Mouse (Mus musculus): ENCODE data around the gene Snap25. TPM values are rescaled to one million over a fixed set of nuclear protein-coding genes. Genes with fewer than 3 reads are reported as not detected.

Snap25 gene
- total and polyA plus RNA-seq, 2 experiments, result 0.09 TPM; not detected in 1

DNA sequence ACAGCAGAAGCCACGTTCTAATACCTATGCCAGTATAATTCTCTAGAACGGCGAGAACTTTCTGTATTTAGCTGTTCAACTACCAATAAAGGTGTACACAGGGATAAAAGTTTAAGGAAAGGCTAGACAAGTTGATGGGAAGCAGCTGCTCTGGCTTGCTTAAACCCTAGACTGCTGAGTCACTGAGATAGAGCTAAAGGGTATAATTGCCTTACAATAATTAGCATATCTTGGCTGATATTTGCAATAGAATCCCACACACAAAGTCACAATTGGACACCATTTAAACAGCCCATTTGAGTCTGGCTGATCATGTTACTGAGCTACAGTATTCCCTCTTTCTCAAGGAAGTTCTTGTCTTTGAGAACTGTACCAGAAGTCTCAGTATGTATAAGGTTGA, 65.4 kb downstream of the Snap25 start:
- no peaks in the 10 kb centered on the region for H3K79me2 ChIP-seq (ENCODE audit: control insufficient read depth, insufficient read depth, low read length)
- no peaks in the 10 kb centered on the region for H3K36me3 ChIP-seq (ENCODE audit: control insufficient read depth, insufficient read depth, low read length)
- H3K4me3 ChIP-seq (ENCODE audit: insufficient read depth, low read depth, low read length), result no peak overlapping the region
- no peak overlapping the region for H3K9ac ChIP-seq (ENCODE audit: low read depth, low read length)
- no peaks in the 10 kb centered on the region for H3K4me1 ChIP-seq (ENCODE audit: control insufficient read depth, insufficient read depth, low read length)
- 84% methylated on average over 3 of the region's 3 CpGs for WGBS
- H3K27ac ChIP-seq (replicated peaks; ENCODE audit: insufficient read depth, low read depth, low read length), result no peak overlapping the region
- H3K27me3 ChIP-seq (ENCODE audit: control insufficient read depth, insufficient read depth, low read length), result no peaks in the 10 kb centered on the region
- DNase-seq (ENCODE audit: extremely low read depth, low read depth, low spot score), result no peak
- TF ChIP-seq CTCF (IDR thresholded peaks at IDR 0.05; ENCODE audit: low read depth, low read length) (no peak), POLR2A (IDR thresholded peaks at IDR 0.05; ENCODE audit: extremely low read depth, insufficient read depth, low read length) (no peak)

DNA sequence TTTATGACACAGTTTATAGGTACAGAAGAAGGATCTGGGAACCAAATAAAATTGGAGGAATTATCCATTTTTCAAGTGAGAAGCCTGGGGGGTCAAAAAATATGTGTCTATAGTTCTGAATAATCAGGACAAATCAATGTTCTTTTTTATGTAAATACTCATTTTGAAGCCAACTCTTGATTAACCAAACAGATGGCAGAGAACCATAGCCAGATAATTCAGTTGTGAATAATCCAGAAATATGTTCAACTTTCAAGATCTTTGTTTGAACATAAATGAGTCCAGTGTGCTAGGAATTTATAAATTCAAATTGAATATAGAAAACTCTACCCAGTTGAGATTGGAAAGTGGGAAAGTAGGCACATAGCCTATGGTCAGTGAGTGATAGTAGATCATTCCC, 67.0 kb downstream of the Snap25 start:
- TF ChIP-seq CTCF (IDR thresholded peaks at IDR 0.05; ENCODE audit: low read depth, low read length) (no peak), POLR2A (IDR thresholded peaks at IDR 0.05; ENCODE audit: extremely low read depth, insufficient read depth, low read length) (no peak)
- no peaks in the 10 kb centered on the region for H3K36me3 ChIP-seq (ENCODE audit: control insufficient read depth, insufficient read depth, low read length)

DNA sequence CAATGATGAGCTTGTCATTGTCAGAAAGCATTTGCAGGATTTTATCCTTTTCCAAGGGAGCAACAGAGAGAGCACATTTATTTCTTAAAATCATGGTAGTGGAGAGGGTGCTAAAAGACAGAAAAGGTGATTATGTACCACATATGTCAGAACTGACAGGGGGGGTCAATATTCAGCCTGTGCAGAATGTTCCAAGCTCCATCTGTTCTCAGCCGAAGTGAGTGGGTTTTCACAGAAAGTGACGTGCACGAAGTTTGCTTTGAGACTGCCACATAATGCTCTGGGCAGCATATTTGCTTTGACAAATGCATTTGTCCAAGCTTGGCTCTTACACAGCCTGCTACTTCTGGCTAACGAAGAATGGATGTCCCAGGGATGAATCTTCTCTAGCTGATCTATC, 71.1 kb downstream of the Snap25 start:
- no peaks in the 10 kb centered on the region for H3K79me2 ChIP-seq (ENCODE audit: control insufficient read depth, insufficient read depth, low read length)
- WGBS, result 79% methylated on average over 4 of the region's 4 CpGs
- H3K36me3 ChIP-seq (ENCODE audit: control insufficient read depth, insufficient read depth, low read length), result no peaks in the 10 kb centered on the region
- TF ChIP-seq CTCF (IDR thresholded peaks at IDR 0.05; ENCODE audit: low read depth, low read length), result no peak
- no peak for TF ChIP-seq POLR2A (IDR thresholded peaks at IDR 0.05; ENCODE audit: extremely low read depth, insufficient read depth, low read length)
- no peak overlapping the region for H3K9ac ChIP-seq (ENCODE audit: low read depth, low read length)
- no peaks in the 10 kb centered on the region for H3K4me1 ChIP-seq (ENCODE audit: control insufficient read depth, insufficient read depth, low read length)
- no peak overlapping the region for H3K4me3 ChIP-seq (ENCODE audit: insufficient read depth, low read depth, low read length)
- H3K27ac ChIP-seq (replicated peaks; ENCODE audit: insufficient read depth, low read depth, low read length), result no peak overlapping the region
- DNase-seq (ENCODE audit: extremely low read depth, low read depth, low spot score), result no peak
- no peaks in the 10 kb centered on the region for H3K27me3 ChIP-seq (ENCODE audit: control insufficient read depth, insufficient read depth, low read length)

More for the DNA sequence above, 67.0 kb downstream of the Snap25 start:
- H3K4me1 ChIP-seq (ENCODE audit: control insufficient read depth, insufficient read depth, low read length), result no peaks in the 10 kb centered on the region
- H3K4me3 ChIP-seq (ENCODE audit: insufficient read depth, low read depth, low read length), result no peak overlapping the region
- no peaks in the 10 kb centered on the region for H3K27me3 ChIP-seq (ENCODE audit: control insufficient read depth, insufficient read depth, low read length)
- no peak for DNase-seq (ENCODE audit: extremely low read depth, low read depth, low spot score)
- no peak overlapping the region for H3K9ac ChIP-seq (ENCODE audit: low read depth, low read length)
- H3K79me2 ChIP-seq (ENCODE audit: control insufficient read depth, insufficient read depth, low read length), result no peaks in the 10 kb centered on the region
- H3K27ac ChIP-seq (replicated peaks; ENCODE audit: insufficient read depth, low read depth, low read length), result no peak overlapping the region

DNA sequence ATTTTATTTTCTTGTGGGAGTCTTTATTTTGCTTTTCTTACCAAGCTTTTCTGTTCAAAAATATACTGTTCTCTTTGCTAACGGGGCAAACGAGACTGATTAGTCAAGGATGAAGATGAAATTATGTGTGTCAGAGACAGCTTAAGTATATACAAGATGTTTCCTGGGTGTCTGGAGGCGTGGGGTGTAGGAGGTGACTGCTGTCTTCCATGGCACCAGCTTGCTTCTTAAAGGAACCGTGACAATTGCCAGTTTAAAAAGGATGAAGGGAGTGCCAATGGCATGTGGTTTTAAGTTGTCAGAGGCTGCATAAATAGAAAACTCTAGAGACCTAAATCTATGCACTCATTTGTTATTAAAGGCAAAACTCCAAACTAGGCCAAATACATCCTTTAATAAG, 75.1 kb downstream of the Snap25 start:
- no peak for TF ChIP-seq CTCF (IDR thresholded peaks at IDR 0.05; ENCODE audit: low read depth, low read length)
- no peak for TF ChIP-seq POLR2A (IDR thresholded peaks at IDR 0.05; ENCODE audit: extremely low read depth, insufficient read depth, low read length)
- no peaks in the 10 kb centered on the region for H3K27me3 ChIP-seq (ENCODE audit: control insufficient read depth, insufficient read depth, low read length)
- H3K4me1 ChIP-seq (ENCODE audit: control insufficient read depth, insufficient read depth, low read length), result no peaks in the 10 kb centered on the region
- no peak overlapping the region for H3K4me3 ChIP-seq (ENCODE audit: insufficient read depth, low read depth, low read length)
- no peak for DNase-seq (ENCODE audit: extremely low read depth, low read depth, low spot score)
- H3K27ac ChIP-seq (replicated peaks; ENCODE audit: insufficient read depth, low read depth, low read length), result no peak overlapping the region
- WGBS, result 66% methylated on average over 4 of the region's 4 CpGs
- no peaks in the 10 kb centered on the region for H3K79me2 ChIP-seq (ENCODE audit: control insufficient read depth, insufficient read depth, low read length)
- H3K9ac ChIP-seq (ENCODE audit: low read depth, low read length), result no peak overlapping the region
- no peaks in the 10 kb centered on the region for H3K36me3 ChIP-seq (ENCODE audit: control insufficient read depth, insufficient read depth, low read length)

DNA sequence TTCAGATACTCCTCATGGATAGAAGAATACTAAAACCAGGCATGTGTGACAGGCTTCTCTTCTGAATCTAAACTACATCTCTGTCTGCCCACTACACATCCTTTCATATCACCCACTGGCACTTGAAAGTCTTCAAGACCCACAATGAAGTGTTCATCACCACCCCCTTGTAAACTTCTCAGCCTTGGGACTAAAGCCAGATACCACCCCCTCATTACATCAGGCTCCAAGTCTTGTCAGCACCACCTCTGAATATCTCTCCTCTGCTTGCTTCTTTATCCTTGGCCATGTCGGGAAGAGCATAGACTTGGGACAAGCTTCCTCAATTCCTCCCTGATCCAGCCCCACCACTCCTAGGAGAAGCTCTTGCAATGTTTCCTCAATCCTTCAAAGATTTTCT, 83.3 kb downstream of the Snap25 start:
- Histone ChIP-seq H3K4me1 (ENCODE audit: control insufficient read depth, insufficient read depth, low read length) (no peaks in the 10 kb centered on the region), H3K27me3 (ENCODE audit: control insufficient read depth, insufficient read depth, low read length) (no peaks in the 10 kb centered on the region), H3K36me3 (ENCODE audit: control insufficient read depth, insufficient read depth, low read length) (no peaks in the 10 kb centered on the region), H3K79me2 (ENCODE audit: control insufficient read depth, insufficient read depth, low read length) (no peaks in the 10 kb centered on the region), H3K27ac (replicated peaks; ENCODE audit: insufficient read depth, low read depth, low read length) (no peak overlapping the region), H3K4me3 (ENCODE audit: insufficient read depth, low read depth, low read length) (no peak overlapping the region), H3K9ac (ENCODE audit: low read depth, low read length) (no peak overlapping the region)
- DNase-seq (ENCODE audit: extremely low read depth, low read depth, low spot score), result no peak
- 82% methylated on average over 1 of the region's 1 CpGs for WGBS
- no peak for TF ChIP-seq POLR2A (IDR thresholded peaks at IDR 0.05; ENCODE audit: extremely low read depth, insufficient read depth, low read length)
- TF ChIP-seq CTCF (IDR thresholded peaks at IDR 0.05; ENCODE audit: low read depth, low read length), result no peak

DNA sequence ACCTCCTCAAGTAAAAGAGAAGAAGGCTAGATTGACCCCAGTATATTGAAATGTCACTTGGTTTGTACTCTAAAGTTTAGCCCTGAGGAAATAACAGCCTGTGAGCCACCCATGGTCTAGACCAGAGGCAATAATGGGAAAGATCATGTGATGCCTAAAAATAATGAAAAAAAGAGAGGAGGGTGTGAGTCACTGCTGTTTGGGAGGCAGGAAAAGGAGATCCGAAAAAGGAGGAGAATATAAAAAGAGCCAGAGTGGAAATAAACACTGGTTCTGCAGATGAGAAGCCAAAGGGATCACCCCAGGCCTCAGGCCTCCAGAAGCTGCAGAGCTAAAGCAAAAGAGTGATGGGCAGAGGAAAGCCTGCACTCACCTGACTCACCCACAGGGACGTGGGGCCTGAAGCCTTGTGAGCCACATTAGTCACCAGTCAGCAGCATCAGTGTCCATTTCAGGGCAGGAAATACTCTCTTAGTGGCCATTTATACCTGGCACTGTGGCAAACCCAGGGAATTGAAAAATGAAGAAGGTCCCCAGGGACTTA, 85.7 kb downstream of the Snap25 start:
- no peak for DNase-seq (ENCODE audit: extremely low read depth, low read depth, low spot score)
- no peak for TF ChIP-seq CTCF (IDR thresholded peaks at IDR 0.05; ENCODE audit: low read depth, low read length)
- TF ChIP-seq POLR2A (IDR thresholded peaks at IDR 0.05; ENCODE audit: extremely low read depth, insufficient read depth, low read length), result no peak
- Histone ChIP-seq H3K79me2 (ENCODE audit: control insufficient read depth, insufficient read depth, low read length) (no peaks in the 10 kb centered on the region), H3K27me3 (ENCODE audit: control insufficient read depth, insufficient read depth, low read length) (no peaks in the 10 kb centered on the region), H3K27ac (replicated peaks; ENCODE audit: insufficient read depth, low read depth, low read length) (no peak overlapping the region), H3K4me3 (ENCODE audit: insufficient read depth, low read depth, low read length) (no peak overlapping the region), H3K36me3 (ENCODE audit: control insufficient read depth, insufficient read depth, low read length) (no peaks in the 10 kb centered on the region), H3K9ac (ENCODE audit: low read depth, low read length) (no peak overlapping the region), H3K4me1 (ENCODE audit: control insufficient read depth, insufficient read depth, low read length) (no peaks in the 10 kb centered on the region)
- 58% methylated on average over 2 of the region's 2 CpGs for WGBS
